Comparison of ENCODE assay signal across 8 mouse cellular contexts in genomic region chr2:122638029-122638428, GRCm38 (mm10). TPM values are rescaled to one million over a fixed set of nuclear protein-coding genes. Genes with fewer than 3 reads are reported as not detected.
DNase-seq lines count a peak whose midpoint lies in the region; ATAC-seq and TF ChIP-seq lines count a peak whose summit lies in the region.

No protein-coding gene starts in this region.

- H3K27ac ChIP-seq in lung, embryonic 14.5 days (ENCODE audit: low read depth): no peak overlapping the region
- no peak overlapping the region for H3K27ac ChIP-seq in forebrain, embryonic 11.5 days (ENCODE audit: low read depth, low read length)
- no peak overlapping the region for H3K27ac ChIP-seq in limb, embryonic 12.5 days
- no peak overlapping the region for H3K27ac ChIP-seq in neural tube, embryonic 14.5 days (ENCODE audit: low read depth, low read length)

- peak overlapping the region; percentile 34 for H3K4me3 ChIP-seq in lung, embryonic 14.5 days (ENCODE audit: low read depth, low read length)
- H3K4me3 ChIP-seq in forebrain, embryonic 11.5 days (ENCODE audit: low read depth, low read length): peak overlapping the region; percentile 24
- H3K4me3 ChIP-seq in limb, embryonic 12.5 days (replicated peaks): peak overlapping the region; percentile 38
- peak overlapping the region; percentile 36 for H3K4me3 ChIP-seq in neural tube, embryonic 14.5 days (ENCODE audit: low read depth, low read length)

- H3K9me3 ChIP-seq in lung, embryonic 14.5 days (ENCODE audit: low read depth, low read length): no peaks in the 10 kb centered on the region
- no peaks in the 10 kb centered on the region for H3K9me3 ChIP-seq in forebrain, embryonic 11.5 days (ENCODE audit: control insufficient read depth, low read length)
- H3K9me3 ChIP-seq in limb, embryonic 12.5 days: no peaks in the 10 kb centered on the region
- H3K9me3 ChIP-seq in neural tube, embryonic 14.5 days (ENCODE audit: control insufficient read depth, low read length): no peaks in the 10 kb centered on the region

- H3K9ac ChIP-seq in lung, embryonic 14.5 days: peak overlapping the region; percentile 33; the same call in 1 of the 2 replicates
- H3K9ac ChIP-seq in forebrain, embryonic 11.5 days (ENCODE audit: low read length): 0 out of 2 replicates have a peak overlapping the region, but pooled peaks have one; percentile 25
- H3K9ac ChIP-seq in limb, embryonic 12.5 days (replicated peaks): peak overlapping the region; percentile 40; the same call in 1 of the 2 replicates
- H3K9ac ChIP-seq in neural tube, embryonic 14.5 days (replicated peaks; ENCODE audit: low read depth, low read length): no peak overlapping the region

- peaks cover 12% of the 10 kb centered on the region for H3K36me3 ChIP-seq in lung, embryonic 14.5 days (ENCODE audit: insufficient read depth)
- H3K36me3 ChIP-seq in forebrain, embryonic 11.5 days (ENCODE audit: control insufficient read depth, insufficient read depth, low read length): no peaks in the 10 kb centered on the region; the same call in 1 of the 2 replicates
- peaks cover 14% of the 10 kb centered on the region for H3K36me3 ChIP-seq in limb, embryonic 12.5 days
- H3K36me3 ChIP-seq in neural tube, embryonic 14.5 days (ENCODE audit: control insufficient read depth, insufficient read depth, low read length): peaks cover 7% of the 10 kb centered on the region; the same call in 1 of the 2 replicates

- peaks cover 16% of the 10 kb centered on the region for H3K27me3 ChIP-seq in lung, embryonic 14.5 days (ENCODE audit: insufficient read depth, low read length)
- no peaks in the 10 kb centered on the region; the same call in 1 of the 2 replicates for H3K27me3 ChIP-seq in forebrain, embryonic 11.5 days (ENCODE audit: control insufficient read depth, insufficient read depth, low read length)
- H3K27me3 ChIP-seq in limb, embryonic 12.5 days: peaks cover 14% of the 10 kb centered on the region
- H3K27me3 ChIP-seq in neural tube, embryonic 14.5 days (ENCODE audit: control insufficient read depth, insufficient read depth, low read length): no peaks in the 10 kb centered on the region

- no peak for DNase-seq in lung, embryonic 14.5 days
- no peak for DNase-seq in lung, postnatal 25 days (ENCODE audit: low spot score)
- DNase-seq in forebrain, embryonic 11.5 days (ENCODE audit: low spot score): no peak
- no peak for DNase-seq in left cerebral cortex, adult 9 months (ENCODE audit: low spot score in 2 of 2)
- no peak for DNase-seq in cerebellum, adult 9-11 months

- H3K4me2 ChIP-seq in lung, embryonic 14.5 days: peak overlapping the region; percentile 66
- H3K4me2 ChIP-seq in forebrain, embryonic 11.5 days (ENCODE audit: low read depth, low read length, severe bottlenecking): peak overlapping the region; percentile 60
- H3K4me2 ChIP-seq in limb, embryonic 12.5 days: peak overlapping the region; percentile 69
- H3K4me2 ChIP-seq in neural tube, embryonic 14.5 days (ENCODE audit: low read depth, low read length): peak overlapping the region; percentile 57

- 34% methylated on average over 12 of the region's 12 CpGs for WGBS in lung, embryonic 14.5 days
- WGBS in forebrain, embryonic 11.5 days: 38% methylated on average over 12 of the region's 12 CpGs
- WGBS in limb, embryonic 12.5 days: 32% methylated on average over 12 of the region's 12 CpGs
- WGBS in neural tube, embryonic 14.5 days: 36% methylated on average over 12 of the region's 12 CpGs

- TF ChIP-seq CTCF in lung, embryonic 14.5 days (IDR thresholded peaks at IDR 0.05; ENCODE audit: low read depth): no peak

- H3K4me1 ChIP-seq in lung, embryonic 14.5 days (ENCODE audit: insufficient read depth): no peaks in the 10 kb centered on the region
- H3K4me1 ChIP-seq in forebrain, embryonic 11.5 days (replicated peaks; ENCODE audit: control insufficient read depth, insufficient read depth, low read length): no peaks in the 10 kb centered on the region
- H3K4me1 ChIP-seq in limb, embryonic 12.5 days (replicated peaks): no peaks in the 10 kb centered on the region
- no peaks in the 10 kb centered on the region for H3K4me1 ChIP-seq in neural tube, embryonic 14.5 days (ENCODE audit: control insufficient read depth, insufficient read depth, low read length)

- ATAC-seq in lung, embryonic 14.5 days (ENCODE audit: insufficient read depth): no peak
- ATAC-seq in forebrain, embryonic 11.5 days (replicated peaks; ENCODE audit: low FRiP score): no peak
- ATAC-seq in limb, embryonic 12.5 days (ENCODE audit: insufficient number of reproducible peaks, insufficient read depth, low FRiP score, low TSS enrichment, low read depth): no peak
- ATAC-seq in neural tube, embryonic 14.5 days (ENCODE audit: low read depth): no peak
- ATAC-seq in megakaryocyte progenitor cell, adult 5-6 weeks (replicated peaks; ENCODE audit: poor library complexity): no peak

RNA-seq across cellular contexts. Expression of gene AA467197, which starts 1.2 kb away (rescaled TPM):
- not detected in 2 replicates for polyA plus RNA-seq in lung, embryonic 14.5 days (2014; fragmentation: Nextera tagmentation; extraction: Ambion mirVana)
- polyA plus RNA-seq in forebrain, embryonic 11.5 days (2014; fragmentation: Nextera tagmentation; extraction: Ambion mirVana): 0.27 and 0.51 TPM in 2 replicates
- 0.41 and 0.47 TPM in 2 replicates for polyA plus RNA-seq in limb, embryonic 12.5 days (2016; fragmentation: Nextera tagmentation; extraction: Ambion mirVana)
- polyA plus RNA-seq in neural tube, embryonic 14.5 days (2014; fragmentation: Nextera tagmentation; extraction: Ambion mirVana): 0.50 and 0.64 TPM in 2 replicates
- 4.2 and 5.9 TPM in 2 replicates for total RNA-seq in megakaryocyte progenitor cell, adult 5-6 weeks (2015)
- 5.4 and 7.4 TPM in 2 replicates for total RNA-seq in megakaryocyte progenitor cell, adult 5-6 weeks (2017)

RNA-seq across cellular contexts. Expression of gene Gatm, which starts 26.9 kb away (rescaled TPM):
- polyA plus RNA-seq in lung, embryonic 14.5 days (2014; fragmentation: Nextera tagmentation; extraction: Ambion mirVana): 6.1 and 6.9 TPM in 2 replicates
- 19.6 and 19.9 TPM in 2 replicates for polyA plus RNA-seq in forebrain, embryonic 11.5 days (2014; fragmentation: Nextera tagmentation; extraction: Ambion mirVana)
- polyA plus RNA-seq in limb, embryonic 12.5 days (2016; fragmentation: Nextera tagmentation; extraction: Ambion mirVana): 19.6 and 20.5 TPM in 2 replicates
- polyA plus RNA-seq in neural tube, embryonic 14.5 days (2014; fragmentation: Nextera tagmentation; extraction: Ambion mirVana): 35.3 and 37.6 TPM in 2 replicates
- 199 and 209 TPM in 2 replicates for total RNA-seq in megakaryocyte progenitor cell, adult 5-6 weeks (2015)
- total RNA-seq in megakaryocyte progenitor cell, adult 5-6 weeks (2017): 131 and 133 TPM in 2 replicates
